Mouse (Mus musculus) Patski (cell line): Measurements from ENCODE around the gene Gm36079. TPM values are rescaled to one million over a fixed set of nuclear protein-coding genes. Genes with fewer than 3 reads are reported as not detected.
"Not testable (repeated sequence)": the region's sequence is repeated elsewhere in the genome, so short reads cannot be mapped to it uniquely, and the experiment has no call there.

Experiments
- ATAC-seq: fragments of 100-300 bp; one replicate; pipeline ENCODE4 v1.8.0; 2021
- CTCF ChIA-PET: fragments of 350-600 bp; sonication (Branson Sonifier 250); formaldehyde crosslinking; loops from one replicate; lab custom pipeline; 2022; ENCODE audit warnings: inconsistent platforms; lab: Charles Lee
- POLR2A ChIA-PET: fragments of 350-600 bp; sonication (Branson Sonifier 250); formaldehyde crosslinking; loops from one replicate; lab custom pipeline; 2022; ENCODE audit warnings: antibody characterized with exemption, inconsistent platforms; lab: Charles Lee
- DNase-seq: peaks from one replicate; pipeline ENCODE4 v3.0.0-alpha.2; 2011; ENCODE audit warnings: low read depth, low spot score
- H3K27me3 ChIP-seq: fragments of 371-371 bp; one replicate; pipeline ENCODE4 v1.5.1; 2021
- in situ Hi-C: fragments of 300-500 bp; cut with MboI; formaldehyde crosslinking; loops from 3 replicates; pipeline ENCODE4 v1.11.1; 2018; ENCODE audit warnings: low pct_unique_long_range_greater_than_20kb, mixed read lengths
- polyA plus RNA-seq: library from polyadenylated mRNA; unstranded; gene quantifications from one replicate; pipeline ENCODE4 v1.2.3, GENCODE M21; 2021

Gm36079 gene
- polyA plus RNA-seq, 1 experiment from 2014 or later: not detected

DNA sequence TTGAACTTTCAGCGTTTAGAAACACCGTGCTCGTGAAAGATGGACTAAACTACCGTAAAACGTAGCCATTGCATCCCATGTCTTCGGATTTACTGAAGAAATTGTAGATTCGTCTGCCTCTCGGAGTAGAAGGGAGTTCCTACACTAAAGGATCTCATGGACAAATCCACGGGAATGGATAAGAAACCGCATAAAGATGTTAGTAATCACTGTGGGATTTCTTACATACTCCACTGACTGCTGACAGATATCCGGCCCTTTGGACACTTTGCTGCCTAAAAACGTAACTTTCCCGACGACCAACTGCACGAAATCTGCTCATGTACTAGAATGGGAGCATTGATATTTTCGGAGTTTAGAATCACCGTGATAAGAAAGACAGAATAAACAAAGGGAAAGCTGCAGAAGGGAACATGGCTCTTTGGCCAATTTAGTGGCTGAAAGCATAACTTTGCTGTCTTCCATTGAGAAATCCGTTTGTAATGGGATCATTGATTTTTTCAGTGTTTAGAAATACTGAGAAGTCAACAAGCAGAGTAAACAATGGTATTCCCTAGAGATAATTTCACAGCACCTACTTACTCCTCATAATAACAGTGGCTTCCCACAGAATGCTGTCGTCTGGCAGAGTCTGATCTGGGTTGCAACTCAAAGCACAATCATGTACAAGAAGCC, 6.8 kb upstream of the Gm36079 start:
- DNase-seq, POLR2A ChIA-PET, ATAC-seq, CTCF ChIA-PET, H3K27me3 ChIP-seq, in situ Hi-C loops: not testable (repeated sequence)

DNA sequence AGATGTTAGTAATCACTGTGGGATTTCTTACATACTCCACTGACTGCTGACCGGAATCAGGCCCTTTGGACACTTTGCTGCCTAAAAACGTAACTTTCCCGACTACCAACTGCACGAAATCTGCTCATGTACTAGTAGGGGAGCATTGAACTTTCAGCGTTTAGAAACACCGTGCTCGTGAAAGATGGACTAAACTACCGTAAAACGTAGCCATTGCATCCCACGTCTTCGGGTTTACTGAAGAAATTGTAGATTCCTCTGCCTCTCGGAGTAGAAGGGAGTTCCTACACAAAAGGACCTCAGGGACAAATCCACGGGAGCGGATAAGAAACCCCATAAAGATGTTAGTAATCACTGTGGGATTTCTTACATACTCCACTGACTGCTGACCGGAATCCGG, 4.9 kb upstream of the Gm36079 start:
- in situ Hi-C loops, POLR2A ChIA-PET, H3K27me3 ChIP-seq, DNase-seq, ATAC-seq, CTCF ChIA-PET: not testable (repeated sequence)

DNA sequence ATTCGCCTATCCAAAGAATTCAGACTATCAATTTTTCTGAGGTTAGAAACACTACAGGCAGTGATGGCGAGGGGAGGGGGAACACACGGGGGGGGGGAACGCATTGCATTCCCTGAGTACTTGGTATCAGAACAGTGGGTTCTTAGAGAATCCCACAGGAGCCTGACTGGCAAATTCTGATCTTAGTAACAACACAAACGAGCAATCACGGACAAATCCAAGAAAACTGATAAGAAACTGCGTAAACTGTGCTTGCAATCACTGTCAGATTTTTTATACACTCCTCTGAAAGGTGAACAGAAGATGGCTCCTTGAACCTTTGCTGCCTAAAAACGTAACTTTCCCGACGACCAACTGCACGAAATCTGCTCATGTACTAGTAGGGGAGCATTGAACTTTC, 557 bp upstream of the Gm36079 start:
- in situ Hi-C loops, H3K27me3 ChIP-seq, POLR2A ChIA-PET, ATAC-seq, DNase-seq, CTCF ChIA-PET: not testable (repeated sequence)

DNA sequence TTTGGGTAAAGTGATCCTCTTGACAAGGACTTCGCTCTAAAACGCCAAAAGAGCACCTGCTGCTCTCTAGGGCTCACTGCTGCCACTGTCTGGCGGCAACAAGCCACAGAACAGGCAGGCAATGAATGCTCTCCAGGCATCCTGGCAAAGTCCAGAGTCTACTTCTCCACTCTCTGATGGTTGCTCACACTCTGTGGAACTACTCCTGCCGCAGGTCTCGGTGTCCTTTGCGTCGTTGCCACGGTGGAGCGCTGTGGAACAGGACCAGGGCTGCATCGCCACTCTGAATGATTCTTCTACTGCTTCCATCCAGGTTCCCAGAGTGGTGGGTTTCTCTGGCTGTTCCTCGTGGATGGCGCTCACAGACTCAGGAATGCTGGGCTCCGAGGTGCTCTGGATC, 438 bp downstream of the Gm36079 start:
- ATAC-seq: peak; percentile 74
- CTCF ChIA-PET, DNase-seq, in situ Hi-C loops, H3K27me3 ChIP-seq, POLR2A ChIA-PET: not testable (repeated sequence)

DNA sequence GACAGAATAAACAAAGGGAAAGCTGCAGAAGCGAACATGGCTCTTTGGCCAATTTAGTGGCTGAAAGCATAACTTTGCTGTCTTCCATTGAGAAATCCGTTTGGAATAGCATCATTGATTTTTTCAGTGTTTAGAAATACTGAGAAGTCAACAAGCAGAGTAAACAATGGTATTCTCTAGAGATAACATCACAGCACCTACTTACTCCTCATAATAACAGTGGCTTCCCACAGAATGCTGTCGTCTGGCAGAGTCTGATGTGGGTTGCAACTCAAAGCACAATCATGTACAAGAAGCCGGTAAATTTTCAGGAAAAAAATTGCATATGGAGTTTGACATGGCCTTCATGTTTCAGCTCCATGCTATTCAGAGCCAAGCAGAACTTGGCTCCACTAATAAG, 1.2 kb downstream of the Gm36079 start:
- CTCF ChIA-PET, DNase-seq, in situ Hi-C loops, POLR2A ChIA-PET, ATAC-seq, H3K27me3 ChIP-seq: not testable (repeated sequence)

DNA sequence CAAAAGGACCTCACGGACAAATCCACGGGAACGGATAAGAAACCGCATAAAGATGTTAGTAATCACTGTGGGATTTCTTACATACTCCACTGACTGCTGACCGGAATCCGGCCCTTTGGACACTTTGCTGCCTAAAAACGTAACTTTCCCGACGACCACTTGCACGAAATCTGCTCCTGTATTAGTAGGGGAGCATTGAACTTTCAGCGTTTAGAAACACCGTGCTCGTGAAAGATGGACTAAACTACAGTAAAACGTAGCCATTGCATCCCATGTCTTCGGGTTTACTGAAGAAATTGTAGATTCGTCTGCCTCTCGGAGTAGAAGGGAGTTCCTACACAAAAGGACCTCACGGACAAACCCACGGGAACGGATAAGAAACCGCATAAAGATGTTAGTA, 1.8 kb downstream of the Gm36079 start:
- POLR2A ChIA-PET, H3K27me3 ChIP-seq, ATAC-seq, CTCF ChIA-PET, DNase-seq, in situ Hi-C loops: not testable (repeated sequence)

DNA sequence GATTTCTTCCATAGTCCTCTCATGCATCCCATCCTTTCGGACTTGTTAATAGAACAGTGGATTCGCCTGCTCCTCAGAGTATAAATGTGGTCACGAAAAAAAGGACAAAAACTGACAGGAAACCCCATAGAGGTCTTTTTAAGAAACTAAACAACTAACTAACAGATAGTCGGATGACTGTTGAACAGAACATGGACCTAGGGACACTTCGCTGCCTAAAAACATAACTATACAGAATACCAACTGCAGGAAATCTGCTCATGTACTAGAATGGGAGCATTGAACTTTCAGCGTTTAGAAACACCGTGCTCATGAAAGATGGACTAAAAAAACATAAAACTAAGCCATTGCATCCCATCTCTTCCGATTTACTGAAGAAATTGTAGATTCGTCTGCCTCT, 2.2 kb downstream of the Gm36079 start:
- CTCF ChIA-PET, ATAC-seq, in situ Hi-C loops: not testable (repeated sequence)

DNA sequence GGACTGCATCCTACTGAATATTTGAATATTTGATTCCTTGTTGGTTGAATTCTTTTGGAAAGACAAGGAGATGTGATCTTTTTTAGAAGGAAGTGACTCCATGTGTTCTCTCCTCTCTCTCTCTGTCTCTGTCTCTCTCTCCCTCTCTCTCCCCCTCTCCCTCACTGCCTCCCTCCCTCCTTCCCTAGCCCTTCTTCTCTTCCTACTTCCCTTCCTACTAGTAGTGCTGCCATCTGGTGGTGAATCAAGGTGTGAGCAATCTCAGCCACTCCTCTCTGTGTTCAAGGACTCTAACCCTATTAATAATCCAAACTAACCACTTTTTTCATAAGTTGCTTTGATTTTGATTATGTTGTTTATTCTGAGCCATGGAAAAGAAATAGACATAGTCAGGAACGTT, 5.3 kb downstream of the Gm36079 start:
- in situ Hi-C loops, DNase-seq, H3K27me3 ChIP-seq, POLR2A ChIA-PET, CTCF ChIA-PET, ATAC-seq: not testable (repeated sequence)

More for the DNA sequence above, 2.2 kb downstream of the Gm36079 start:
- DNase-seq, H3K27me3 ChIP-seq, POLR2A ChIA-PET: not testable (repeated sequence)

DNA sequence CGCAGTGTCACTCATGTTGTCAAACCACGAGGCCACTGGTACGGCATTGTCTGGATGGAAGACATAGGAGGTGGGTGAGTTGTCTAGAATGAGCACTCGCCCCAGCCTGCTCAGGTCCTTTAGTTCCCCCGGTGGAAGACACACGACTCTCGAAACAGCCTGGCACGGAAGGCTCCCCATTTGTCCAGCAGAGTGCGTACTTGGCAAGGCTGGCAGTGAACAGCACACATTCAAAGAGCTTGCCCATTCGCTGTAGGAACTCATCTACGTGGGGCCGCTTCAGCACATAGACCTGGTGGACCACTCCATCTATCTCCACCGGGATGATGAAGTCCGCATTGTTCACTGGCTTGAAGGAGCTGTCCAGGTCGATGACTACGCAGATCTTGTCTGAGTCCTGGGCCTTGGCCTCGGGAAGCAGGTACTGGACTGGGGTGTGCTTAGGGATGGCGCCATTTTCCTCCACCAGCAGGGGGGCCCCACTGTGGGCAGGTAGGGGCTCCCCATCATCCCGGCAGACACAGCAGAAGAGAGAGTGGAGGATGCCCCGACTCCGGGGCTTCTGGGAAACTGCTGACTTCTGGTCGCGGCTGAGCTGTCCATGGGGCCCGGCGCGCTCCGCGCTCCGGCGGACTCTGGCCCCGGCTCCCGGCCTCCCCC, 11.3 kb downstream of the Gm36079 start:
- H3K27me3 ChIP-seq, DNase-seq, CTCF ChIA-PET, in situ Hi-C loops, POLR2A ChIA-PET, ATAC-seq: not testable (repeated sequence)

DNA sequence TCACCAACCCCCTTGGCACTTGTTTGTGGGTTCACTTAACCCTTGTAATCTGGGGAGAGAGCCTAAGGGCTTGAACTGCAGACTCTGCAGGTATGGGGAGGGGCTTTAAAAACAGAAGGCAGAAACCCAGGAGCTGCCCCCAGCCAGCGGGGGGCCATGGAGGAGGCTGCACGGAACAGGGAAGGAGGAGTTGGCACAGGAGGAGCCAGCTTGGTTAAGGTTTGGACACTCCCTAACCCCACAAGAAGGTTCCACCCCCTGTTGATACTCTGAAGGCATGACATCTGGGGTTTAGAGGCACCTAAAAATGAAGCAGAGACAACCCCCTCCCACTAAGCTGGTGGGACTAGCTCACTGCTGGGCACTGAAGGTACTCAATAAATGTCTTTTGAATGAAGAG, 12.8 kb downstream of the Gm36079 start:
- CTCF ChIA-PET, POLR2A ChIA-PET, H3K27me3 ChIP-seq, ATAC-seq, DNase-seq, in situ Hi-C loops: not testable (repeated sequence)

DNA sequence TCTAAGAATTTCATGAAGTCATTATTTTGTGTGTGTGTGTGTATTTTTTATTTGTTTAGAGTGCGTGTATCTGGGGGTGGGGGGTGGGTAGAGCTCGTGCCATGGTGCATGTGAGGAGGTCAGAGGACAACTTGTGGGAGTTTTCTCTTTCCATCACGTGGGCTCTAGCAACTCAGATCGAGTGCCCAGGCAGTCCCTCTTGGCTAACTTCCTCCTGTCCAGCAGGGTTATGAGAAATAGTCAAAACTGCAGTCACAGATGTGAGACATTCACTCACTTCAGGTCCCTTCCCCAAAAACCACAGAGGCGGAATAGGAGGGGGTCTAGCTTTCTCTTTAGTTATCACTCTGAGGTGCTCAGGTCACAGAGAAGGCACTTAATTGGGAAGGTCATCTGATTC, 13.3 kb downstream of the Gm36079 start:
- ATAC-seq, POLR2A ChIA-PET, CTCF ChIA-PET, DNase-seq, in situ Hi-C loops, H3K27me3 ChIP-seq: not testable (repeated sequence)

DNA sequence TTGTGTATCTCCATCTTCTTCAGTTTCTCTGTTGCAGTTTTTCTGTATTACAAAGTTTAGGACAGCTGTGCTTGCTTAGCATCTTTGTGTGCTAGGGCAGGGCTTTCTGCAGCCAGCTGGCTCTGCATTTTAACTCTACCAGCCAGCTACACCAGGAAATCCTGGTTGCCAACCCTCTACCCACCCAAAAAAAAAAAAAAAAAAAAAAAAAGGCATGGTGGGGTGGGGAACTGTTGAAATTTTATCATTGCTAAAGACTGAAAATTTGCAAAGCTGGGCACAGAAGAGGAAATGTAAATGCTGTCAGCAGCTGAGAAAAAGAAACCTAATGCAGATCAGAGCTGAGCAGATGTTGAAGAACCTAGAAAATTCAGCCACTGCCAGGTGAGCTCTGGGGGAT, 16.7 kb downstream of the Gm36079 start:
- ATAC-seq, H3K27me3 ChIP-seq, DNase-seq, POLR2A ChIA-PET, CTCF ChIA-PET, in situ Hi-C loops: not testable (repeated sequence)

DNA sequence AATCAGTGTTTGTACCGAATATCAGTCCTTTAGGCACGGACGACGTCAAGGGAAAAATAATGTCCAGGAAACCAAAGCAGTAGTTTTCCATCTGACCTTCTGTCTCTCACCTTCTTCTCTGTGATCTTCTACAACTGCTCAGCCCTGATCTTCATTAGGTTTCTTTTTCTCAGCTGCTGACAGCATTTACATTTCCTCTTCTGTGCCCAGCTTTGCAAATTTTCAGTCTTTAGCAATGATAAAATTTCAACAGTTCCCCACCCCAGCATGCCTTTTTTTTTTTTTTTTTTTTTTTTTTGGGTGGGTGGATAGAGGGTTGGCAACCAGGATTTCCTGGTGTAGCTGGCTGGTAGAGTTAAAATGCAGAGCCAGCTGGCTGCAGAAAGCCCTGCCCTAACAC, 27.6 kb downstream of the Gm36079 start:
- CTCF ChIA-PET, H3K27me3 ChIP-seq, in situ Hi-C loops, DNase-seq, POLR2A ChIA-PET, ATAC-seq: not testable (repeated sequence)

DNA sequence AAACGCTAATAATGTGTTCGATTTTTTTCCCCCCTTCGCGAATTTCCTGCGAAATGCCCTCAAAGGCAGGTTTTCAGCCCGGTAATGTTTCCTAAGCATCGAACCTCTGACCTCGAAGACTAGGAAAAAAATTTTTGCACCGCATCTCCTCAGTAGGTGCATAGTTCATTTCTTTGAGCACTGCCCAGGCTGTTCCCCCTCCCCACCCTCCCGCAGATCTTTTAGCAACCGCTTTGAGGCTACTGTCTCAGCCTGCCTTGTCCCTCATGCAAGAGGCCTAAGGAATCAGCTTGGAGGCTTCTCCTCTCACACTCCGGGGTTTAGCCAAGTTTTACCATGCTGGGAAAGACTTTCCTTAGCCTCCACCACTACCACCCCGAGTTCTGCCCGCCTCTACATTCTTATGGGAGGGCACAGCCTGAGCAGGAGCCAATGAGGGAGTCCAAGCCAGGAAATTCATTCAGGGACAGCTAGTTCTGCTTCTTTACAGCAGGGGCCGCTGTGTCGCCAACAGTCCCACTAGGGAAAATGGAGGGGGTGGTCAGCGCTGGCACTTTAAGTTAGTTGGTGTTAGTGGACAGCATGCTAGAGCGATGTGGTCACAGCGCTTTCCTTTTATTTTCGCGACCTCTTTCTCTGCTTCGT, 28.2 kb downstream of the Gm36079 start:
- ATAC-seq, DNase-seq, CTCF ChIA-PET, in situ Hi-C loops, POLR2A ChIA-PET, H3K27me3 ChIP-seq: not testable (repeated sequence)

DNA sequence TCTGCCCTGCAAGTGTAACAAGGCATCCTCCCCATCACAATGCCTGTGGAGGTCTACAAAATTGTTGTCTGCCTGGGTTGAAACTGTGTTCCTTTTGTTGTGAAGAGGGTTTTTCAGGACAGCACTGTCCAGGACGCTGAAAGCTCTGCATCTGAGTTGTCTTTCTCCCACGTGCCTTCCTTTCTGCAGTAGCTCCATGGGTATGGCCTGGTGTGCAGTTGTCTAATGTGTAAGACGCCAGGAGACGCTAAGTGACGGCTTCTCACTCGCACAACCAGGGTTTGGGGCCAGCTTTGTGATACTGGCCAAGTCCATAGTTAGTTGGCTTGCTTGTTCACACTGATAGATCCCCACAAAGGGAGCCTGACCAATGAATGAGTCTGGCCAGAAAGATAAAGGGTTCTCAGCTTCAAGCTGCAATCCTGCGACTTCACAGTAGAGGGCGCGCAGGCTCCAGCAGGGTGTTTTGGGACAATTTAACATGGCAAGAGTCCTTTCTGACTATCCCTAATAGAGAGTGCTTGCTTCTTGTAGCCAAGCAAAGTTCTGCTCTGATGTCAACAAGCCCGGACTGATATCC, 34.8 kb downstream of the Gm36079 start:
- CTCF ChIA-PET, DNase-seq, POLR2A ChIA-PET, H3K27me3 ChIP-seq, in situ Hi-C loops, ATAC-seq: not testable (repeated sequence)
